Mouse (Mus musculus) naive thymus-derived CD4-positive, alpha-beta T cell, adult 2 months (primary cell): ENCODE data around the gene Etnppl.
A peak's percentile ranks its signal among the peaks of the same experiment; 100 is the strongest.

Source experiments
- DNase-seq: peaks from one replicate; pipeline ENCODE4 v3.0.0-alpha.2; 2011; ENCODE audit warnings: low read depth

Etnppl gene

DNA sequence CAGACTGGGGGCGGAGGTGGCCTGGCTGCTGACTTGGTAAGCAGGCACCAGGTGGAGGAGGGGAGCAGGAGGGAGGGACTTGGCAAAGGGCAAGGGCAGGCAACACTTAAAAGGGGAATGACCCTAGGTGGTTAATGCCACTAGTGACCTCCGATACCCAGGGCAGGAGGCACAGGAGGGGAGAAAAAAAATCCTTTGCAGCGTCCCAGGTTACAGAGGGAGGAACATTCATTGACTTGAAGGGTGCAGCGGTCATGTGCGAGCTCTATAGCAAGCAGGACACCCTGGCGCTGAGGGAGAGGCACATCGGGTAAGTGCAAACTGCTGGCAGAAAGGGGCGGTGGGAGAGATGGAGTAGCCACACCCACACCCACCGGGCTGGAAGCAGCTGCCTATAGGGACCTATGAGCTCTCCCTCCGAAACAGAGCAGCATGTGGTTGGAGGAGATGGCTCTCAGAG, at the start of gene Etnppl:
Etnppl (plus strand) TSS at position 10 of the 460 bp plus-strand sequence.
- no peak for DNase-seq

DNA sequence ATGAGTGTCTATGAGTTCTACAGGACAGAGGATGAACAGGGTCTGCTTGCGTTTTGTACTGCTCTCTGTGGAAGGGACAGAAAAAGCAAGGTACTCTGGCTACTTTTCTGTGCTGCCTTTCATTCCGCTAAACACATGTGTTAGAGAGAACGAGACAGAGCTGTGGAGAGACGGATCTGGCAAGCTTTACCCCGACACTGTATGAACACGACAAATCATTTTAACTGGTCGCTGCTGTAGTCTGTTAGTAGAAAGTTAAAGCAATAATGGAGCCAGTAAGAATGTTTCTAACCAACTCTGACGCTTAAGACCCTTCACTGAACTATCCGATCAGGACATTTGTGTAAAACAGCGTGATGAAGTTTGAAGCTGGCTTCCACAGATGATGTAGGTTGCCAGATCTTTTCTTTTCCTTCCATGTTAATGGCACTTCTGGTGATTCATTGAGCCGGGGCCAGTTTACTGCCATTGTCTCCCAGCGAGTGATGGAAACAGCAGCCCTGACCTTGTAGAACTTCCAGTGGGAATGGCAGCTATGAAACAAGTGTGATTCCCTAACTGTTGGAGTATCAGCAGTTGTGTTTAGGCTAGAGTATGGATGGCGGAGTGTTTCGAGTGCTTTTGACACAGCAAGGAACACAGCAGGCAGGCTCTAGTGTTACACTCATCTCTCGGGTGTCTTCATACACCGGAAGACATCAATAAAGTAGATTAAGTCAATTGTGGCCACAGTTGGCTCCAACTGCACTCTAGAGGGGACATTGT, 48.7 kb upstream of the Etnppl start:
- DNase-seq = no peak

DNA sequence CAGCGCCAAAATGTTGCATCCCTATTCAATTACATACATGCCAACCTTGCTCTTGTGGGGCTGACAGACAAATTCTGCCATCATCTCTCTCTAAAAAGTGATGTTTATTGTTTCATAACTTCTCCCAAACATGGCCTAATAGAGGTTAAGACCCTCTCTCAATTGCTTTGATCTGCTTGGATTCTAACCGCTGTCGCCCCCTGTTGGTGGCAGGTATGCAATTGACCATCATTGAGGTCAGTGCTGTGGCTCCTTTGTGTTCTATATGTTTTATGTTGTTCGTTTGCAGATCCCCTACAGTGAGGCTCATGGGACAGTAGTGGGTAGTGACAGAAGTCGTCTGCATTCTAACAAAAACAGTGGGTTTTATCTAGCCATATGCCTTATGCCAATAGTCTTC, 44.0 kb upstream of the Etnppl start:
- DNase-seq = no peak

DNA sequence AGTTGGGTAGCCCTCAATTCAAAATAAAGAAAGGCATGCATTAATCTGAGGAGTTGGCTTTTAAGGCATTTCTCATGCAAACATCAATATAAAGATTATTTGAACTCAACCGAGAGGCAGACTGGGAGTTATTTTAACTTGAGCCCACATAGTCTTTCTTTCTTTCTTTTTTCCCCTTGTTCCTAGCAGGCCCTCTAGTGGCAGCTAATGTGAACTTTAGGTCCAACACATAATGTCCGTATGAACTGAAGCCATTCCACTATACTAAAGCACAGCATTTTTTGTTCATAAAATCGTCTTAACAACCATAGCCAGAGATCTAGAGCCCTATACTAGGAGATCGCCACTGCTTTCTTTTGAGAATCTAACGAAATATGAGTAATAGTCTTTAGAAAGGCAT, 42.6 kb upstream of the Etnppl start:
- DNase-seq = peak; percentile 1

DNA sequence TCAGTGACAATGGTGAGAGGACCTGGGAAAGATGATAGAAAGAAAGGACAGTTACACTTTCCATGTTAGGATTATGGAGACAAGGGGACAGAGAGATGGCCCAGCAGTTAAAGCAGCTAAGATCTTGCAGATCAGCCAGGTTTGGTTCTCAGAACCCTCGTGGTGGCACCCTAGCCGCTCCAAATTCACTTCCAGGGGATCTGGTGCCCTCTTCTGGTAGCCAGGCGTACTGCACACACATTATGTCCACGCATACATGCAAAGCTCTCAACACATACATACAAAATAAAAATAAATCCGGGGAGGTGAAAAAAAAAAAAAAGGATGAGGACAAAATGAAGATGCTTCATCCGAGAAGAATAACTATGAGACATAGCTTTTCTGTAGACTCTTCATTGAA, 40.6 kb upstream of the Etnppl start:
- DNase-seq = no peak

DNA sequence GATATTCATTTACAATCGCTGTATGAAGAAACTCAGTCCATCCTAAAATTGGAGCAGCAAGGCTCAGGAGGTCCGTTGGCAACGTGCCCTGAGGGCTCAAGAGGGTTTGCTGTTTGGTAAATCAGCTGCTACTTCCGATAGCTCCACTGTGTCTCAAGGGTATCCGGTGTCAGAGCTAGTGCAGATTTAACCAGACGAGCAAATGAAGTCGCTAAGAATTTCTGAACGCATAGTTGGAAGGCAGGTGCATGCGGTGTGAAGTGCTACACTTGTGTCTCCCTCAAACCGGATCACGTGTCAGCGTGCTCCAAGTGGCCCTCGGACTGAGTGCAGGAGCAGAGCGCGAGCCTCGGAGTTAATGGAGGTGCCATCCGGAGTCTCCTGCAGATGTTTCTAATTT, 37.7 kb upstream of the Etnppl start:
- no peak for DNase-seq

DNA sequence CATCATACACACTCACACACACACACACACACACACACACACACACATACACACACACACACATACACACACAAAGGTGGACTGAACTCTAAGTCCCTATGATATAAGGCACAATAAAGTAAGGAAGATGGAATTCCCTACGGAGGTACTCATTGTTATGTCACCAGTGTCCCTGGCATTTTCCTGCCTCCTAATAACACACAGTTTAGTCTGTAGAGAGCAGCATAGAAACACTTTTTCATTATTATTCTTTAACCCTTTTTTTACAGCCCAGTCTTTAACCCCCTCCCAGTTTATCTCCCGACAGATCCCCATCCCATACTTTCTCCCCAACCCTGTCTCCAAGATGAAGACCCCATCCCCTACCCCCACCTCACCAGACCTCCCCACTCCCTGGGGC, 35.7 kb upstream of the Etnppl start:
- DNase-seq = no peak

DNA sequence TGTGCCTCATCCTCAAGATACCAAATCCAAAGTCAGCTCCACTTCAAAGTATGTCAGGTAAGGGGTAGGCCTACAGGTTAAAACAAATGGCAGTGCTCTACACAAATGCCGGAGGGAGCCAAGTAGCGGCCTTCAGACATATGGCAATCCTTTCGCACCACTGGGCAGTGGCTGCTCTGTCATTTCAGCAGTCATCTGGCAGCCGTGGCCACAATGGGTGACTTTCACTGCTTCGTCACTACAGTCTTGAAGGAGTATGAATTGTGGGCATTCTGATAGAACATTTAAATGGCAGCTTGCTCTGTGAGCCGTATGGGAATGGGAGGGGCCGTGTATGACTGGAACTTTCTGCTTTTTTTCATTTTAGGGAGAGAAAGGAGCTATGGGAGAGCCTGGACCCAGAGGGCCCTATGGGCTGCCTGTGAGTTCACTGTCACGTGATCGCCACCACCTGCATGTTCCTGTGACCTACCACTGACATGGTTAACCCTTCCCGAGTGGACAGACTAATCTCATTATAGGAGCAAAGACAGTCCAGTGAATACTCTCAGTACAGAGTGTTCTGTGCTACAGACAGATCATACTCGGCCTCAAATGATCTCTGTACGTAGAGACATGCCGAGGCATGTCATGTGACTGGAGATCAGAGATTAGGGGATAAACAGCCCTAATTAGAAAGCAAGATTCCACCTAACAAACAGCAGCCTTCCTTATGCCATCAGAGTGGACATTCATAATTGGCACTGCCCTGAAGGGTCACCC, 34.2 kb upstream of the Etnppl start:
- no peak for DNase-seq

DNA sequence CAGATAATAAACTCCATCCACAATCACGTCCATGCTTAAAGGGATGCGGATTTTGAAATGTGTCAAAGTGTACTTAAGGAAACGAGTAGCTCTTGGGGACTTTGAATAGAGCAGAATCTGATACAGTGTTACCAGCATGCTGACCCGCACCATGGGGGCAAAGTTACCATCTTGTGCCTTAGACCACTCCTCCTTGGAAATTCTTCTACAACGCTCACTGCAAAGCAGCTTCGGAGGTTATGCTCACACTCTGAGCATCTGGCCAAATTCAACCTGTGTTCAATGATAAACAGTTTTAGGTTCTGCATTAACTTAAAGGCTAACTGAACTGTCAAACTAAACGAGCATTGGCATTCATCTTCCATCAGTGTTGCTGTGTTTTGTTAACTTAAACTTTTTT, 33.2 kb upstream of the Etnppl start:
- no peak for DNase-seq

DNA sequence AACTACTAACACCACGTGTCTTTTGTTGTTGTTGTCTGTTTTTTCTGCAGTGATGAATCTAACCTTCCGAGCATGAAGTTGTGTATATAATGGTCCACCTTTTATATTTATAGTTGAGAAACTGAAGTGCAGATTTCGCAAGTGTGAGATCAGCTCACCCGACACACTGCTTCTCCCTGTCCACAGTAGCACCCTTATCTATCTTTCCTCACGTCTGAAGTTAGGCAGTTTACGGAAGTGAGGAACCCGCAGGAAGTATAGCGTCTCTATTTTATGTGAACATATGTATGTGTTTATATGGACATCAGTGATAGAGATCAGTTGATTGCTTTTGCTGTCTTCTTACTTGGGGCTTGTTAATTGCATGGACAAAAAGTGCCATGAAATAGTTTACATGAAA, 22.2 kb upstream of the Etnppl start:
- no peak for DNase-seq

DNA sequence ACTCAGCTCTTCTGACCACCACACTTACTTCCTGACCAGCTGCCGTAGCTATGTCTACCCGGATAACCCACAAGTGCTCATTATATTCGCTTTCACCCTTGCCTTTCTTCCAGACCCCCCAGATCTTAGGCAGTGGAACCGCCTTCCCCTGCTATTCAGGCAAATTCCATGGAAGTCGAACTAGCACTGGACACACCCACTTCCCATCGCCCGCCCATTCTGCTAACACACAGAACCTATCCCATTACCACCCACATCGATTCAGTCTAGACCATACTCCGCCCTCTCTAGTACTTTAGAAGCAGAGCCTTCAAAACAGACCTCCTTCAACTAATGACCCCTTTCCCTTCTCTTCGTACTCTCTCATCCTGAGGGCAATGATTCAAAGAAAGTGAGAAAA, 15.8 kb upstream of the Etnppl start:
- DNase-seq = no peak

DNA sequence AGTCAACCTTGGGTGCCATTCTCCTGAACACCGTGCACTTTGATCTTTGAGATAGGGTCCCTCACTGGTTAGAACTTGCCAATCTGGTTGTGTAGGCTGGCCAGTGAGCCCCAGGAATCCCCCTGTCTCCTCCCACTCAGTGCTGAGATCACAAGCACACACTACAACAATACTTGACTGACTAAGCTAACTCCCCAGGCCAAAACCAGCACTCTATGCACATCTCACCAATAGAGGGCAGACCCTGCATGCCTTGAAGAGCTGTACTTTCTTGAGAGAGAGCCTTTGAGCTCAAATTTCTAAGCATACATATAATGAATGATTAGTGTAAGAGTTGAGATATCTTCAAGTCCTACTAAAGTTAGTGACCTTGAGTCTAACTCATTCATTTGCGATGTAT, 9.3 kb upstream of the Etnppl start:
- DNase-seq = peak; percentile 4

DNA sequence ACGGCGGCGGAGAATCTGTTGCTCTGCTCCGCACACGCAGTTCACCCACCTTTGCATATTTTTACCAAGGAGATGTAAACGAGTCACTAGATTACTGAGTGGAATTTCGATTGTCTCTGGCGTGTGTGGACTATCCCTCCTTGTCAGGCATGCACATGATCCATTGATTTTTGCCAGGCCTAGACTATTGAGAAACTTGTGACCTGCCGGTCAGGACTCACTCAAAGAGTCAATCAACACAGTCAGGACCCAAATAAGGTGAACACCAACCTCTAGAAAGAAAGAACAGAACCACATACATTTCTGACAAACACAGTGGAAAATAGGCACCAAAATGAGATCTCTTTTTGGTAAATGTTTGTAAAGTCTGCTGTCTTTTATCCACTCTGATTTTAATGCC, 2.8 kb upstream of the Etnppl start:
- DNase-seq = no peak

DNA sequence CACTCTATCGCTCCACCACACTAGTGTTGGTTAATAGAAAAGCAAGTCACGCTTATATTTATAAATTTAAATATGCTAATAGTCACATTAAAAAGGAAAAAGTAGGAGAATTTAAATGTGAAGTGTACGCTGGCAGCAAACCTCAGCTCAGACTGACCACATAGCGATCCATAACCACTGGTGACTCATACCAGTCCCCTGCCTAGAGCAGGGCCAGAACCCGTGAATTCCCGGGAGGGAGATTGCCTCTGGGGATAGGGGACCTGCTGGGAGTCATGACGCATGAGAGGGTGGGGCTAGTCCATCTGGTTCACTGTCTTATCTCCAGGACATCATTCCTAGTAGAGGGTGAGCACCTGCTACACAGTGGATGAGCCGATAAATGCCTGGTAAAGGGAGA, 1.6 kb upstream of the Etnppl start:
- DNase-seq = no peak

DNA sequence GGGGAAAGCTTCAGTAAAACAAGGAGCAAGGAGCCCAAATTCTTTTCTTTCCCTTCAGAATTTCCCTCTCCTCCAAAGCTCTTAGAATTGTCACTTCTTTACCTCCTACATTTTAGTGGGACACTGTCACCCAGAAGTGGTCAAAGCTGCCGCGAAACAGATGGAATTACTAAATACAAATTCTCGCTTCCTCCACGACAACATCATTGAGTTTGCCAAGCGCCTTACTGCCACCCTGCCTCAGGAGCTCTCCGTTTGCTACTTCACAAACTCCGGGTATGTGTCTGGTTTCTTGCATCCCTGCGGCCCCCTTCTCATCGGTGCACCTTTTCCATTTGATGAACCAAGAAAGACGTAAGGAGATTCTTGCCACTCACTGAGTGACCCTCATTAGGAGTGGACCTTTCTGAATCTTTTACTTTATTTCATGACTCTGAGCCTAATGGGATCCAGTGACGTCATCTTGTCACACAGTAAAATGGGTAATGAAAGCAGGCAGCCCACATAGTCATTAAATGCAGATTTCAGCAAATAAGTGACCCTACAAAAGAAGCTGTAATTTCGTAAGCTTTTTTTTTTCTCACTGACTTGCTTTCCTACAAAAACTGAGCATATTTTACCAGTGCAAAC, 3.4 kb downstream of the Etnppl start:
- no peak for DNase-seq

DNA sequence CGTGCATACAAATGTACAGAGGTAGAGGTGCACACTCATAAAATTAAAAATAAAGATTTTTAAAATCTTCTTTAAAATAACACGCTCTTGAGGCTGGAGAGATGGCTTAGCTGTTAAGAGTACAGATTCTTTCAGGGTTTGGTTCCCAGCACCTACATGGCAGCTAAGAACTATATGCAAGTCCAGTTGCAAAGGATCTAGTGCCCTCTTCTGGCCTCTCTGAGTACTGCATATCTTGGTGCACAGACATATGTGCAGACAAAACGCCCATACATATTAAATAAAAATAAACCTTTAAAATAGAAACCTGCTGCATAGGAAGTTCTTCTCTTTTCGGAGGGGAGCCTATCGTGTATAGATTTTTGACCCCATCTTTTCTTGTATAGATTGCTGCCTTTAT, 11.1 kb downstream of the Etnppl start:
- peak; percentile 4 for DNase-seq

DNA sequence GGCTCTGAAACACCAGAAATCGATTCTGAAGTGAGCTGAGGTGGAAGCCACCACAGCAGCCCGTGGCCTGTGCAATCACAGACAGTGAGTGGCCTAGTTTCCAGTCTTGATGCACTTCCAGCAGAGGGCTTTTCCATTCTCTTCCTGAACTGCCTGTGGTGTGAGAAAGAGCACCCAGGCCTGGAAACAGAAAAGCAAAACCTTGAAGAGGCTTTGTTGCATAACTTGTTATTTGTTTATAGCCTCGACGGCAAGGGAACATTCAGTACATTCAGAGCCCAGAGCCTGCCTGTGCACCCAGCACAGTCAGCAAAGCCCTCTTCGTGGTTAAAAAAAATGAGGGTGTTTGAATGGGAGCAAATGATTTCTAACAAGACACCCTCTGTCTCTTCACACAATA, 16.6 kb downstream of the Etnppl start:
- no peak for DNase-seq

DNA sequence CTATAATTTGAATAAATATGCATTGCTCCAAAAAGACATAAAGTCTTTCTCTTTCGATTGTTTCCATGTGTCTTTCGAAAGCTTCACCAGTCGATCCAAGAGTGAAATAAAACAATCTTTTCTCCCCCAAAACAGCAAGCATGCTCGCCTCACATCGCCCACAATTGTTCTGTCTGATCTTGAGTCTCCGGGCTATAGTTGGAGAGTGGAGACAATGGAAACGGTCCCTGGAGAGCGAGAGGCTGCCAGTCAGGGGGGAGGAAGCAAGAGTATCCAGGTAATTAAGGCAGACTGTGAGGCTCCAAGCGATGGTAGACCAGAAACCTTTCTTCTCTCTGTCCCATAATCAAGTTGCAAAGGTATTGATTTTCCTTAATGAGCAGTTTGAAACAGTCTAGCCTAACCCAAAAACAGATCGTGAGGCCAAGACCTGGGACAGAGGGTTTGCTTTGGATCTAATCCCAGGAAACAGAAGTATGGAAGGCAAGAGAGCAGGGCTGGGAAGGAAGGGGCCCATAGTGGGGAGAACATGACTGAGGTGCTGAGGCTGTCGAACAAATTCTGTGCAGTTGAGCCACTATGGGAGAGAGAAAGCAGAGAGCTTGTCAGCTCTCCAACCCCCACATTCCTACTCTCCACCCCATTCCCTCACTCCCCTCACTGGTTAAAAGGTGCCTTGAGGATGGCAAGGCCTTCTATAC, 29.0 kb downstream of the Etnppl start:
- DNase-seq = no peak

DNA sequence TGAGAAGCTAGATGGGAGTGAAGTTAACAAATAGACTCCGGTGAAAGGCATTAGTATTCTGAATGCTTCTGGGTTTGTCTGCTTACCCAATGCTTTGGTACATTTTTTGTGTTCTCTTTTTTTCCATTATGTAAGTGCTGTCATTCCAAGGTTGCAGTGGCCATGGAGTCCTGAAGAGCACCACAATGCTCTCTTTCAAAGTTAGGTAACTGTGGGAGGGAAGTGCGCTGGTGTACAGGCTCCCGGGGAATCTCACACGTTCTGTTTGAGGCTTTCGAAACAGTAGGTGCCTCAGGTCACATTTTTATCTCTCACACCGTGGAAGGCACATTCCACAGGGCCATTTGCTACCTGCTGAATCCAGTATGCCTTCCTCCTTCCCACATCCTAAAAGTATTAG, 32.3 kb downstream of the Etnppl start:
- DNase-seq = no peak

DNA sequence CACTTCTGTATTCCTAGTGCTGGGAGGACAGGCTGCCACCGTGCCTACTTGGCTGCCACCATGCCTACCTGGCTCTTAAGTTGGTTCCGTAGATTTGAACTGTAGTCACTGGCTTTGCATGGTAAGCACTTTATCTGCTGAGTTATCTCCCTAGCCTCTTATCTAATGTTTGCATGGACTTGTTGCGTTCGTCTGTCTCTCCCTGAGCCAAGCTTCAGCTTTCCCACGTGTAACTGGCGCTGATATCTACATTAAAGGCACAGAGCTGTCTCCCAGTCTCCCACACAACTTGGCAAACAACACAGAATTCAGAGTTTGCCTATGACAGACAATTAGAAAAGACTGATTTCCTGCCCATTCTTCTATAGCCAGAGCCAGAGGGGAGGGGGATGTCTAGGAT, 43.4 kb downstream of the Etnppl start:
- no peak for DNase-seq

DNA sequence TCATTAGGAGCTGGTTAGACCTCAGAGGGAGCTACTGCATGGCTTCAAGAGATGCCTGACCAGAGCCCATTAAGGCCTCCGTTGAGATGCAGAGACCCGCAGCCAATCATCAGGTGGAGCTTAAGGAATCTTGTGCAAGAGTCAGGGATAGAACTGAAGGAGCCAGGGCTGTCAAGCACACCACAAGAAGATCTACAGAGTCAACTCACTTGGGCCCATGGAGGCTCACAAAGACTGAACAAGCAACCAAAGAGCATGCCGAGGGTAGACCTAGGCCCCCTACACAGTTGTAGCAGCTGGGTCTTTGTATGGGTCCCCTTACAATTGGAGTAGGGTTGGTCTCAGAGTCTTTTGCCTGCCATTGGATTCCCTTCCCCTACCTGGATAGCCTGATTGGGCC, 45.2 kb downstream of the Etnppl start:
- DNase-seq = no peak

DNA sequence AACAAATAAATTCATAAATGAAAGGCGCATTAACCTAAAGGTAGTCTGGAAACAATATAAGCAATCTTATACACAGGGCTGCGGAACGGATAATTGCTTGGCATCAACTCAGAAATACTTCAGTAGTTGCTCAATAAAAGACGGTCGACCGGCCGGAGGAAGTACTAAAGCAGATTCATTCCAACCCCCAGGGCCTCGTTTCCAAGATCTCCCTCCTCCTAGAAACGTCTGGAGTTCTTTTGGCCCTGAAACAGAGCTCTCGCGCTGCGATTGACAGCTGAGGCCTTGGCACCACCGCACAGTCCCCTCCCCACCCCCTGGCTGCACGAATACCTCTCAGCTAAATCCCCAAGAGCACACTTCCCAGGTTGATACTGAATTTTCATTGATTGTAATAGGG, 54.0 kb downstream of the Etnppl start:
- no peak for DNase-seq
